Mouse (Mus musculus): ENCODE results near the gene Lrmda.

Lrmda gene

DNA sequence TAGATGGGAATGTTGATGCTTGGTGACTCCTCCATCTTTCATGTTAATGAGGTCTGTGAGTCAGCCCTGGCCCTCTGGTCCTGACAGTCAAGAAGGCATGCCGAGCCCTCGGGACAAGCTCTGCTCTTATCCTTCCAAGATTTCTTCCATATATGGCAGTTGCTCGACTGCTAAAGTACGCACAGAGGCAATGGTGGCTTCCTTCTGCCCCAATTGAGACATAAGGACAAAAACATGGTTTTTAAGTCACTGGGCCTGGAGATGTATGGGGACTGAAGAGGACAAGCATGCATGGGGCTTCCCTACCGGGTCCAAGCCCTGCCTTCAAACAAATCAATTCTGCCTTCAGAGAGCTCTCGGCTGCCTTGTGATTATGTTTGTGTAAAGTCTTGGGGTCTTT, 793.3 kb downstream of the Lrmda start:
- no peak for DNase-seq

- no peak for DNase-seq
Observed at GRCm38 (mm10) chr14:22813389-22813788, 793.9 kb downstream of the Lrmda start.

DNA sequence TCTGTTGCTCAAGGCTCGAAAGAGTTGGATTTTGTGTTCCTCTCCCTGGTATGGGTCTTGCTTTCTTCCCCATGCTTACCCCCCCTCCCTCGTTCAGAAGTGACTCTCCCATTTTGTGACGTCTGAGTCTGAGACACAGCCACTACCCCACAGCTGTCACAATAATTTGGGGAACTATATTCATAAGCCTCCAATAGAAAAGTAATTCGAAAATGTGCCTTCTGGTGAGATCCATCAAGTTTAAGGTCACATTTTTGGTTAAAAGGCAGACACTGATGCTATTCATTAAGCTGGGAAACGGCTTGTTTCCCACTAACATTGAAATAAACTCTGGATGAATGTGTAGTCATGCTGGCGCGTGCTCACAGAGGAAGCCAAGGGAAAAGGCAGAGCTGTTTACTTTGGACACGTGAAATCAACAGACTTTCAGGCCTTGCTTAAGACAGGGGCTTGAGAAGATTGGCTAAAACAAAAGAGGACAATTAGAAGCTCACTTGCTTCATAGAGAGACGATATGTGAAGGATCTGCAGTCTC, 795.4 kb downstream of the Lrmda start:
- no peak for DNase-seq

- no peak for DNase-seq
Observed at GRCm38 (mm10) chr14:22817346-22818201, 798.1 kb downstream of the Lrmda start.

DNA sequence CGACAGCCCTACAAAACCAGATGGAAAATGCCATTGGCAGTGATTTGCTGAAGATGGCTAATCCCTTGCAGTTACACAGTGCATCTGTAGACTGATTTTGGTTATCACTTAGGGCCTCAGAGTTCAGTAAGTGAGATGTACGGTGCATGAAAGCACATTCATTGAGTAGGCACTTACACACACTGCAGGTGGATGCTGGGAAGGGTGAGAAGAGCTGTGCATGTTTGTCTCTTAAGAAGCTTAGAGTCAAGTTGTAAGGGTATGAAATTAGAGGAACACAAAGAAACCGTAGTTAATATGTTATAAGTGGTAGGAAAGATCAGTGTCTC, 798.7 kb downstream of the Lrmda start:
- no peak for DNase-seq

GRCm38 (mm10) chr14:22822942-22823341, 803.4 kb downstream of the Lrmda start:
- no peak for DNase-seq

GRCm38 (mm10) chr14:22826825-22827224, 807.3 kb downstream of the Lrmda start:
- no peak for DNase-seq

GRCm38 (mm10) chr14:22837058-22837457, 817.5 kb downstream of the Lrmda start:
- no peak for DNase-seq

DNA sequence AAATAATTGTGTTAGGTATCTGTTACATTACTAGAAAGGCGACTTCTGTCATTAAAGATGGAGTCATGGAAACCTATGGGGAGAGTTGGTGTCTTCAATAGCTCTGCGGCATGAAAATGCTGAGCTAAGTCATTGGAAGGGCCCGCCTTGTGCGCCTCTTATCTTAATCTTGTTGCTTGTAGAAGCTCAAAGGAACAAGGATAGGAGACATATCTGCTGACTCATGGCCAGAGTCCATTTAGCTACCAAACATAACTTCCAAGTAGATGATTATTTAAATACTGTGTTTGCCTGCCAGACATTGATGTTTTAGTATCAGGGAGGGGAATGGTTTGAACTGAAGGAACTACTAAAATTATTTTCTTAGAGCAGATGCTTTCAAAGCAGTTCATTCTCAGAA, 821.6 kb downstream of the Lrmda start:
- DNase-seq = no peak

- DNase-seq = no peak
Observed at GRCm38 (mm10) chr14:22844006-22844405, 824.5 kb downstream of the Lrmda start.

- no peak for DNase-seq
Observed at GRCm38 (mm10) chr14:22845401-22845800, 825.9 kb downstream of the Lrmda start.

- no peak for DNase-seq
Observed at GRCm38 (mm10) chr14:22847011-22847786, 827.7 kb downstream of the Lrmda start.

DNA sequence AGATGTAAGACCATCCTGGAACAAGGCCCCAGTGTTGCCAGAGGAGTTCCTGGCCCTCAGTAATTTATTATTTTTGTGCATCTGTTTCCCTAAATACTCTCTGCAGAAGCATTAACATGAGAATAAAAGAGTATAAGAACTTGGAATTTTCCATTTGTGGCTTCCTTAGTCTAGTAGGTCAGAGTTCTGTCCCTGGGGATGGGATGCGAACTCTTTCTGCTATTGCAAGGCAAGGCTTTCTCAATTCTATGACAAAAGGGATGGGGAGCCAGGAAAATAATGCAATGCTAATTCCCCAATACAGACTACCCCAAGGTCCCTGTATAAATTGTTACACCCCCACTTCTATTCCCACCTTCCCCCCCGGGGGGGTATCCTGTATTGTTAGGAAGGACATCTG, 829.6 kb downstream of the Lrmda start:
- DNase-seq = no peak

- DNase-seq = no peak
Observed at GRCm38 (mm10) chr14:22860631-22861030, 841.1 kb downstream of the Lrmda start.

GRCm38 (mm10) chr14:22864132-22864531, 844.6 kb downstream of the Lrmda start:
- DNase-seq = peak; percentile 3

DNA sequence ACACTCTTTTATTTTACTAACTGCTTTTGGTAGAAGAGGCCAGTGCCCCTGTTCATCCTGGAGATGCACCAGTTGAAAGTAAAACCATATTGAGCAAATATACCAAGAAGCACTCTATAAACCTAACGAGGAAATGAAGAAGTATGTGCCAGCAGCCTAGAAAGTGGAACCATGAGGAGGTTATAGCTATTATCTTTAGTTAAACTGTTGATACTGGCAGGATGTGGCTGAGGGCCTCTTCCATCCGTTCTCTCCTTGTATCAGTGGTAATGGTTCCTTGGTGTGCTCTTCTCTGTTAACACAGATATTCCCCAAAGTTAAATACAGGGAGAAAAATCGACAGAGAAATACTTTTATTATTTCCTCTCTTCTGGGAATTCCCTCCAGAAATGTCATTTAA, 855.1 kb downstream of the Lrmda start:
- DNase-seq = no peak

DNA sequence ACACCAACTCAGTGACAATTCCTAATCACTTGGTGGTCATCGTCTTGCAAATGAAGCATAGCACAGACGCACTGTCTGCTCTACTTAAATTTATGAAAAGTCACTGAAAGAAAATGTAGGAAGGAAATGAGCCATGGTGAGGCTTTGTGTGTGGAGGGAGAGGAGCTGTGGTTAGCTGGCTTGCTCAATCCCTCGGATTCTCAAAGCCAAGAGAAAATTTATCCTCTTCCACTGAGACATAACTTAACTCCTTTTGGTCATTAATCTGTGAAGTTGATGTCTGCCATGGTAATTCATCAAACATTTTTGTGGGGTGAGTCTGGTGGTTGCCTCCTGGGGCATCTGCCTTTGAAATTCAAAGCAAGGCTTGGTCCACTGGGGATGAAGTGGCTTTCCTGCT, 867.7 kb downstream of the Lrmda start:
- DNase-seq = no peak

GRCm38 (mm10) chr14:22899312-22899711, 879.8 kb downstream of the Lrmda start:
- DNase-seq = no peak

GRCm38 (mm10) chr14:22902116-22902515, 882.6 kb downstream of the Lrmda start:
- no peak for DNase-seq

DNA sequence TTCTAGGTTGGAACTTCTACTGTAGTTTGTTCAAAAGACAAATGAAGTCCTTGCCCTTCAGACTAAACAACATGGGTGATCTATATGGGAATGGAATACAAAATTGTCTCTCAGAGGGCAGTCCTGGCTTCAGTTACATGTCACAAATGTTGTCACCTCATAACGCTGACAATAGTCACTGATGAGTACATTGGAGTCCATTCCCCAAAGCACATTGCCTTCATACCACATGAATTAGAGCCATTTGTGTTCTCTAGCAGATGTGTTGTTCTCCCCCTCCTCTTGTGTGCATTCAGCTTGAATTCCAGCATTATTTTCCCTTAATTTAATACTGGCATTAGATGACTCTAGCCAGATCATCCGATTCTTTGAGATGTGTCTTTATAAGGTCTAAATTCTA, 883.4 kb downstream of the Lrmda start:
- DNase-seq = no peak

- no peak for DNase-seq
Observed at GRCm38 (mm10) chr14:22905741-22906667, 886.5 kb downstream of the Lrmda start.

DNA sequence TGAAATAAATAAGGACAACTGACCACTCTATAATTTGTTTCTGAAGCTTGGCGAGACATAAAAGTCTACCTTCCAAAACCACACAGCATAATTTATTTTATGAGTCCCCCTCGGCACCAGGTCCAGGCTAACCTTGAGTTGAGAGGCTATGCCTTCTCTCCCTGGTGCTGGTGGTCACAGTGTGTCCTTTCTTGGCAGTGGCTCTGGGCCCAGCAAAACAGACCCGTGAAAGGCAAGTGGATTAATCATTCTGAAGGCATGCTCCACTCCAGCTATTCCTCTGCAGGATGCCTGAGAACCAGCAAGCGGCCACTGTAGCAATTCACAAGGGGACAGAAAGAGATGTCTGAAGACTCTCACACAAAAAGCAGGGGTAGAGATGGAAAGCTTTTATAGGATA, 887.2 kb downstream of the Lrmda start:
- no peak for DNase-seq

DNA sequence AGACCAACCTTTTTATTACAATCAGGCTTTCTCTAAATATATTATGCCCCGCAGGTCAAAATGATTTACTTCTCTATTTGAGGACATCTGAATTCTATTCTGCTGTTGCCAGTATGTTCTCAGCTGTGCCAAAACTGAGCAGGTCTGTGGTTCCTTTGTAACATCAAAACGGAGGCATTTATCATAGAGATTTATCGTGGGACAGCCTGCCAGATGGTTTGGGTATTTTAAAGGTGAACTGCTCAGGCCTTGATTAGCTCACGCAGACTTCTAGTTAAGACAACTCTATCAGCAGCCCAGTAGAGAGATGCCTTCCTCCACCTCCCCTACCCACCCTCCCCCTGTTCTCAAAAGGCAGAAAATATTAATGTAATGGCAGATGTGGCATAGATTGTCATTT, 887.7 kb downstream of the Lrmda start:
- DNase-seq = no peak
